Mouse (Mus musculus): Measurements from ENCODE around the gene Unc13d.

GRCm38 (mm10) chr11:116036671-116037070 lies 41.1 kb downstream of the Unc13d start:
- no peak for TF ChIP-seq EP300 (IDR thresholded peaks at IDR 0.05; ENCODE audit: low read length)
- no peak for TF ChIP-seq KAT2A (IDR thresholded peaks at IDR 0.05; ENCODE audit: insufficient replicate concordance, low read length)
